Comparison of ENCODE assay signal across 24 mouse cellular contexts in the genomic region with DNA sequence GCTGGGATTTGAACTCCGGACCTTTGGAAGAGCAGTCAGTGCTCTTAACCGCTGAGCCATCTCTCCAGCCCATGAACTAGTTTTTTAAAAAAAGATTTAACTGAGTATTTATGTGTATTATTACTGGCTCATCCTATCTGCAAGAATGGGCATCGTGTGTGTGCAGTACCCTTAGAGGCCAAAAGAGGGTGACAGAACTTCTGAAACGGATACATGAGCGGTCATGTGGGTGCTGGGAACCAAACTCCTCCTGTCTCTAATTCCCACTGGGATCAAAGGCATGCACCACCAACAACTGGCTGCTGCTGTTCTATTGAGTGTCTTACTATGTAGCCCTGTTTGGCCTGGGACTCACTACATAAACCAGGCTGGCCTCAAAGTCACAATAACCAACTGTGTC. TPM values are rescaled to one million over a fixed set of nuclear protein-coding genes. Genes with fewer than 3 reads are reported as not detected.
DNase-seq lines count a peak whose midpoint lies in the region; ATAC-seq and TF ChIP-seq lines count a peak whose summit lies in the region.
"Had no signal": no experiment of that assay in that cellular context is flagged by ENCODE, and none has a peak within 500 bp of the region (broad histone marks: within the 10 kb centered on the region; RNA-seq: fewer than 3 reads in every experiment).

No protein-coding gene starts in this region.

- no peak for TF ChIP-seq POLR2A in MEL (IDR thresholded peaks at IDR 0.05; ENCODE audit: control insufficient read depth in 1 of 2, insufficient read depth in 1 of 2, low read depth in 1 of 2, low read length in 2 of 2, poor library complexity in 1 of 2)

- WGBS in kidney, postnatal 0 days, result 84% methylated on average over 5 of the region's 5 CpGs
- WGBS in kidney, embryonic 14.5 days, result 80% methylated on average over 5 of the region's 5 CpGs
- 84% methylated on average over 5 of the region's 5 CpGs for WGBS in midbrain, postnatal 0 days
- WGBS in midbrain, embryonic 14.5 days, result 81% methylated on average over 5 of the region's 5 CpGs

- peaks cover 22% of the 10 kb centered on the region for H3K79me2 ChIP-seq in MEL (ENCODE audit: control insufficient read depth, insufficient read depth, low read length, poor library complexity)

- TF ChIP-seq CTCF in kidney, postnatal 0 days (IDR thresholded peaks at IDR 0.05; ENCODE audit: low read depth), result 0 out of 2 replicates have a peak, but pooled peaks have one; percentile 4
- 0 out of 2 replicates have a peak, but pooled peaks have one; percentile 20 for TF ChIP-seq CTCF in midbrain, postnatal 0 days (IDR thresholded peaks at IDR 0.05)
- TF ChIP-seq CTCF in MEL (IDR thresholded peaks at IDR 0.05 in 2 of 3, conservative IDR thresholded peaks at IDR 0.05 in 1 of 3; ENCODE audit: control insufficient read depth in 1 of 3, insufficient read depth in 1 of 3, low read depth in 2 of 3, low read length in 3 of 3, poor library complexity in 1 of 3, severe bottlenecking in 1 of 3), result peak; percentile 17 to 45 (median 26); a peak in 3 of 6 replicates

- H3K27ac ChIP-seq in kidney, postnatal 0 days, result no peak overlapping the region
- H3K27ac ChIP-seq in kidney, embryonic 14.5 days (ENCODE audit: low read depth, low read length), result no peak overlapping the region
- no peak overlapping the region for H3K27ac ChIP-seq in midbrain, postnatal 0 days (ENCODE audit: low read depth, low read length)
- H3K27ac ChIP-seq in midbrain, embryonic 14.5 days (replicated peaks; ENCODE audit: low read depth, low read length), result no peak overlapping the region
- H3K27ac ChIP-seq in MEL (ENCODE audit: control insufficient read depth, low read depth, low read length), result no peak overlapping the region
- H3K27ac ChIP-seq: forebrain, embryonic 10.5 days; hindbrain, embryonic 13.5 days; limb, embryonic 15.5 days; midbrain, embryonic 12.5 days had no signal

- DNase-seq in kidney, postnatal 0 days (ENCODE audit: low spot score), result no peak
- DNase-seq in midbrain, postnatal 0 days (ENCODE audit: low spot score), result no peak
- no peak for DNase-seq in midbrain, embryonic 14.5 days
- DNase-seq in MEL (ENCODE audit: low read depth, low spot score), result peak; percentile 51
- peak; percentile 33 for DNase-seq in induced T-regulatory cell, adult 2 months (ENCODE audit: low read depth)
- DNase-seq in urinary bladder, postnatal 36 days (ENCODE audit: low spot score in 2 of 2), result no peak
- no peak for DNase-seq in urinary bladder, adult 2 months (ENCODE audit: low spot score)
- DNase-seq: adrenal gland, postnatal 25 days; cerebellum, adult 11 months; cerebellum, postnatal 14 days; forebrain, postnatal 0 days; gastrocnemius, postnatal 36 days; heart, postnatal 36 days; kidney, adult 8-10 months; kidney, postnatal 36 days; left cerebral cortex, postnatal 4 days; lung, adult 18-20 months; thymus, adult 18-20 months had no signal

- H3K27me3 ChIP-seq in kidney, postnatal 0 days (ENCODE audit: insufficient read depth, low read length), result no peaks in the 10 kb centered on the region
- no peaks in the 10 kb centered on the region for H3K27me3 ChIP-seq in kidney, embryonic 14.5 days (ENCODE audit: control insufficient read depth, insufficient read depth, low read length)
- no peaks in the 10 kb centered on the region for H3K27me3 ChIP-seq in midbrain, postnatal 0 days (ENCODE audit: insufficient read depth, low read length)
- H3K27me3 ChIP-seq in midbrain, embryonic 14.5 days (ENCODE audit: control insufficient read depth, insufficient read depth, low read length), result no peaks in the 10 kb centered on the region
- no peaks in the 10 kb centered on the region for H3K27me3 ChIP-seq in MEL (ENCODE audit: control insufficient read depth in 1 of 2, insufficient read depth in 2 of 2, low read length in 2 of 2)
- H3K27me3 ChIP-seq: hindbrain, embryonic 13.5 days; limb, embryonic 15.5 days; midbrain, embryonic 12.5 days had no signal

- TF ChIP-seq RAD21 in MEL (IDR thresholded peaks at IDR 0.05; ENCODE audit: low read depth, low read length), result peak; percentile 33

- no peak for TF ChIP-seq EP300 in MEL (IDR thresholded peaks at IDR 0.05; ENCODE audit: low read depth in 1 of 2, low read length in 2 of 2)

- no peak overlapping the region for H3K4me2 ChIP-seq in kidney, postnatal 0 days (ENCODE audit: low read length)
- no peak overlapping the region for H3K4me2 ChIP-seq in kidney, embryonic 14.5 days (replicated peaks; ENCODE audit: low read depth, low read length)
- no peak overlapping the region for H3K4me2 ChIP-seq in midbrain, postnatal 0 days (ENCODE audit: low read depth, low read length, poor library complexity, severe bottlenecking)
- H3K4me2 ChIP-seq in midbrain, embryonic 14.5 days (ENCODE audit: low read length), result no peak overlapping the region
- H3K4me2 ChIP-seq: hindbrain, embryonic 13.5 days; limb, embryonic 15.5 days; midbrain, embryonic 12.5 days had no signal

- H3K4me3 ChIP-seq in kidney, postnatal 0 days (replicated peaks; ENCODE audit: low read depth, low read length), result no peak overlapping the region
- no peak overlapping the region for H3K4me3 ChIP-seq in kidney, embryonic 14.5 days (ENCODE audit: low read length)
- no peak overlapping the region for H3K4me3 ChIP-seq in midbrain, postnatal 0 days (ENCODE audit: low read depth, low read length)
- H3K4me3 ChIP-seq in midbrain, embryonic 14.5 days (replicated peaks; ENCODE audit: low read depth, low read length), result no peak overlapping the region
- H3K4me3 ChIP-seq in MEL (ENCODE audit: control insufficient read depth in 1 of 2, insufficient read depth in 1 of 2, low read depth in 2 of 2, low read length in 2 of 2), result no peak overlapping the region
- H3K4me3 ChIP-seq: forebrain, embryonic 10.5 days; hindbrain, embryonic 13.5 days; limb, embryonic 15.5 days; midbrain, embryonic 12.5 days had no signal

- no peaks in the 10 kb centered on the region for H3K36me3 ChIP-seq in kidney, postnatal 0 days (ENCODE audit: insufficient read depth, low read length)
- peaks cover 3% of the 10 kb centered on the region; the same call in 1 of the 2 replicates for H3K36me3 ChIP-seq in kidney, embryonic 14.5 days (ENCODE audit: control insufficient read depth, insufficient read depth, low read length)
- no peaks in the 10 kb centered on the region for H3K36me3 ChIP-seq in midbrain, postnatal 0 days (ENCODE audit: insufficient read depth, low read length)
- H3K36me3 ChIP-seq in midbrain, embryonic 14.5 days (ENCODE audit: control insufficient read depth, insufficient read depth, low read length), result peaks cover 2% of the 10 kb centered on the region
- peaks cover under 1 to 8% of the 10 kb centered on the region in 2 experiments; a peak in 2 of 4 replicates for H3K36me3 ChIP-seq in MEL (ENCODE audit: control insufficient read depth in 1 of 2, insufficient read depth in 2 of 2, low read length in 2 of 2)

- H3K9me3 ChIP-seq in kidney, postnatal 0 days (replicated peaks; ENCODE audit: low read length), result no peaks in the 10 kb centered on the region
- H3K9me3 ChIP-seq in kidney, embryonic 14.5 days (ENCODE audit: control insufficient read depth, low read length), result peaks cover 3% of the 10 kb centered on the region; the same call in 1 of the 2 replicates
- no peaks in the 10 kb centered on the region for H3K9me3 ChIP-seq in midbrain, postnatal 0 days (ENCODE audit: low read length)
- H3K9me3 ChIP-seq in midbrain, embryonic 14.5 days (ENCODE audit: control insufficient read depth, low read length), result no peaks in the 10 kb centered on the region
- no peaks in the 10 kb centered on the region for H3K9me3 ChIP-seq in MEL (replicated peaks; ENCODE audit: insufficient read depth, low read length)
- H3K9me3 ChIP-seq: hindbrain, embryonic 13.5 days; limb, embryonic 15.5 days; midbrain, embryonic 12.5 days had no signal

- ATAC-seq in kidney, postnatal 0 days (replicated peaks; ENCODE audit: low FRiP score, low read depth), result no peak
- ATAC-seq in kidney, embryonic 14.5 days (ENCODE audit: low FRiP score, low TSS enrichment), result no peak
- no peak for ATAC-seq in midbrain, postnatal 0 days (ENCODE audit: low FRiP score)
- ATAC-seq in midbrain, embryonic 14.5 days (ENCODE audit: low FRiP score, low TSS enrichment), result no peak
- ATAC-seq: forebrain, postnatal 0 days; inflammation-experienced regulatory T-cells, adult 6 months had no signal

- H3K4me1 ChIP-seq in kidney, postnatal 0 days (replicated peaks; ENCODE audit: insufficient read depth, low read length), result peaks cover 14% of the 10 kb centered on the region
- H3K4me1 ChIP-seq in kidney, embryonic 14.5 days (ENCODE audit: control insufficient read depth, insufficient read depth, low read length), result peaks cover 6% of the 10 kb centered on the region; the same call in 1 of the 2 replicates
- peaks cover 4% of the 10 kb centered on the region; the same call in 1 of the 2 replicates for H3K4me1 ChIP-seq in midbrain, postnatal 0 days (ENCODE audit: insufficient read depth, low read length)
- H3K4me1 ChIP-seq in midbrain, embryonic 14.5 days (ENCODE audit: control insufficient read depth, insufficient read depth, low read length), result peaks cover 12% of the 10 kb centered on the region
- H3K4me1 ChIP-seq in MEL (ENCODE audit: control insufficient read depth in 1 of 2, insufficient read depth in 2 of 2, low read length in 2 of 2), result peaks cover 4 to 7% of the 10 kb centered on the region in 2 experiments; a peak in 3 of 4 replicates

- H3K9ac ChIP-seq in kidney, postnatal 0 days (ENCODE audit: low read depth, low read length), result no peak overlapping the region
- H3K9ac ChIP-seq in kidney, embryonic 14.5 days (ENCODE audit: low read depth, low read length), result no peak overlapping the region
- no peak overlapping the region for H3K9ac ChIP-seq in midbrain, postnatal 0 days (replicated peaks; ENCODE audit: low read length, poor library complexity, severe bottlenecking)
- no peak overlapping the region for H3K9ac ChIP-seq in midbrain, embryonic 14.5 days (replicated peaks; ENCODE audit: low read length)
- H3K9ac ChIP-seq in MEL (ENCODE audit: control insufficient read depth, low read depth, low read length, poor library complexity, severe bottlenecking), result no peak overlapping the region
- H3K9ac ChIP-seq: forebrain, postnatal 0 days; hindbrain, embryonic 13.5 days; limb, embryonic 15.5 days; midbrain, embryonic 12.5 days had no signal

RNA-seq across cellular contexts. Expression of a gene that starts 2.6 kb away (rescaled TPM):
- polyA plus RNA-seq in kidney, postnatal 0 days (2015; fragmentation: Nextera tagmentation; extraction: Ambion mirVana), result 1,591 and 1,635 TPM in 2 replicates
- polyA plus RNA-seq in kidney, embryonic 14.5 days (2014; fragmentation: Nextera tagmentation; extraction: Ambion mirVana), result 911 and 1,119 TPM in 2 replicates
- total RNA-seq in midbrain, postnatal 0 days (2014; rRNA removed), result 1,189 and 1,342 TPM in 2 replicates
- 1,504 and 1,624 TPM in 2 replicates for polyA plus RNA-seq in midbrain, postnatal 0 days (2015; fragmentation: Nextera tagmentation; extraction: Ambion mirVana)
- 938 and 1,310 TPM in 2 replicates for polyA plus RNA-seq in midbrain, embryonic 14.5 days (2014; fragmentation: Nextera tagmentation; extraction: Ambion mirVana)
- 725 and 749 TPM in 2 replicates for total RNA-seq in MEL (2012; rRNA removed)
- polyA plus RNA-seq in MEL (2012; ENCODE audit: insufficient read depth in 1 of 2, insufficient read length in 2 of 2, low read depth in 1 of 2, low replicate concordance in 2 of 2, missing spikeins in 1 of 2), result 1,000 to 10,000 TPM in 1 of 2 experiments, 100 to 1,000 TPM in 1; 328 to 1,215 TPM
- polyA plus RNA-seq in urinary bladder, adult 2 months (2012; rRNA removed), result 940 and 1,078 TPM in 2 replicates

RNA-seq across cellular contexts. Expression of a gene that starts 10.3 kb away (rescaled TPM):
- 58.7 and 59.0 TPM in 2 replicates for polyA plus RNA-seq in kidney, postnatal 0 days (2015; fragmentation: Nextera tagmentation; extraction: Ambion mirVana)
- 56.2 and 62.2 TPM in 2 replicates for polyA plus RNA-seq in kidney, embryonic 14.5 days (2014; fragmentation: Nextera tagmentation; extraction: Ambion mirVana)
- total RNA-seq in midbrain, postnatal 0 days (2014; rRNA removed), result 10.7 and 16.9 TPM in 2 replicates
- 53.8 and 54.5 TPM in 2 replicates for polyA plus RNA-seq in midbrain, postnatal 0 days (2015; fragmentation: Nextera tagmentation; extraction: Ambion mirVana)
- 48.4 and 50.1 TPM in 2 replicates for polyA plus RNA-seq in midbrain, embryonic 14.5 days (2014; fragmentation: Nextera tagmentation; extraction: Ambion mirVana)
- total RNA-seq in MEL (2012; rRNA removed), result 50.8 and 63.2 TPM in 2 replicates
- polyA plus RNA-seq in MEL (2012; ENCODE audit: insufficient read depth in 1 of 2, insufficient read length in 2 of 2, low read depth in 1 of 2, low replicate concordance in 2 of 2, missing spikeins in 1 of 2), result 10 to 100 TPM in 1 of 2 experiments, not detected in 1; 59.2 TPM
- 47.5 and 63.9 TPM in 2 replicates for polyA plus RNA-seq in urinary bladder, adult 2 months (2012; rRNA removed)

RNA-seq across cellular contexts. Expression of a gene that starts 10.4 kb away (rescaled TPM):
- 19.8 and 20.8 TPM in 2 replicates for polyA plus RNA-seq in kidney, postnatal 0 days (2015; fragmentation: Nextera tagmentation; extraction: Ambion mirVana)
- 35.8 and 36.9 TPM in 2 replicates for polyA plus RNA-seq in kidney, embryonic 14.5 days (2014; fragmentation: Nextera tagmentation; extraction: Ambion mirVana)
- total RNA-seq in midbrain, postnatal 0 days (2014; rRNA removed), result 17.6 and 27.8 TPM in 2 replicates
- 39.2 and 42.4 TPM in 2 replicates for polyA plus RNA-seq in midbrain, postnatal 0 days (2015; fragmentation: Nextera tagmentation; extraction: Ambion mirVana)
- 38.2 and 43.4 TPM in 2 replicates for polyA plus RNA-seq in midbrain, embryonic 14.5 days (2014; fragmentation: Nextera tagmentation; extraction: Ambion mirVana)
- total RNA-seq in MEL (2012; rRNA removed), result 6.3 and 6.5 TPM in 2 replicates
- 10 to 100 TPM in 1 of 2 experiments, not detected in 1; 32.2 TPM for polyA plus RNA-seq in MEL (2012; ENCODE audit: insufficient read depth in 1 of 2, insufficient read length in 2 of 2, low read depth in 1 of 2, low replicate concordance in 2 of 2, missing spikeins in 1 of 2)
- 13.6 and 18.0 TPM in 2 replicates for polyA plus RNA-seq in urinary bladder, adult 2 months (2012; rRNA removed)

RNA-seq across cellular contexts. Expression of a gene that starts 24.4 kb away (rescaled TPM):
- 234 and 251 TPM in 2 replicates for polyA plus RNA-seq in kidney, postnatal 0 days (2015; fragmentation: Nextera tagmentation; extraction: Ambion mirVana)
- polyA plus RNA-seq in kidney, embryonic 14.5 days (2014; fragmentation: Nextera tagmentation; extraction: Ambion mirVana), result 320 and 334 TPM in 2 replicates
- 44.1 and 45.5 TPM in 2 replicates for total RNA-seq in midbrain, postnatal 0 days (2014; rRNA removed)
- 88.0 and 93.8 TPM in 2 replicates for polyA plus RNA-seq in midbrain, postnatal 0 days (2015; fragmentation: Nextera tagmentation; extraction: Ambion mirVana)
- polyA plus RNA-seq in midbrain, embryonic 14.5 days (2014; fragmentation: Nextera tagmentation; extraction: Ambion mirVana), result 132 and 150 TPM in 2 replicates
- 80.0 and 98.0 TPM in 2 replicates for total RNA-seq in MEL (2012; rRNA removed)
- polyA plus RNA-seq in MEL (2012; ENCODE audit: insufficient read depth in 1 of 2, insufficient read length in 2 of 2, low read depth in 1 of 2, low replicate concordance in 2 of 2, missing spikeins in 1 of 2), result 100 to 1,000 TPM in 1 of 2 experiments, not detected in 1; 170 TPM
- 56.7 and 60.4 TPM in 2 replicates for polyA plus RNA-seq in urinary bladder, adult 2 months (2012; rRNA removed)

RNA-seq across cellular contexts. Expression of a gene that starts 50.5 kb away (rescaled TPM):
- polyA plus RNA-seq in kidney, postnatal 0 days (2015; fragmentation: Nextera tagmentation; extraction: Ambion mirVana), result 1,395 and 1,475 TPM in 2 replicates
- 1,720 and 2,039 TPM in 2 replicates for polyA plus RNA-seq in kidney, embryonic 14.5 days (2014; fragmentation: Nextera tagmentation; extraction: Ambion mirVana)
- total RNA-seq in midbrain, postnatal 0 days (2014; rRNA removed), result 196 and 214 TPM in 2 replicates
- 893 and 930 TPM in 2 replicates for polyA plus RNA-seq in midbrain, postnatal 0 days (2015; fragmentation: Nextera tagmentation; extraction: Ambion mirVana)
- 1,201 and 1,312 TPM in 2 replicates for polyA plus RNA-seq in midbrain, embryonic 14.5 days (2014; fragmentation: Nextera tagmentation; extraction: Ambion mirVana)
- 714 and 736 TPM in 2 replicates for total RNA-seq in MEL (2012; rRNA removed)
- polyA plus RNA-seq in MEL (2012; ENCODE audit: insufficient read depth in 1 of 2, insufficient read length in 2 of 2, low read depth in 1 of 2, low replicate concordance in 2 of 2, missing spikeins in 1 of 2), result 100 to 1,000 TPM; 561 to 740 TPM
- polyA plus RNA-seq in urinary bladder, adult 2 months (2012; rRNA removed), result 565 and 747 TPM in 2 replicates

Comparison
In these comparisons a context has a peak if more than half of its experiments do, and no peak if none do; other contexts are left out.
1. DNase-seq: peak in MEL (single experiment) and induced T-regulatory cell, adult 2 months (single experiment); none in kidney, postnatal 0 days (single experiment), midbrain, postnatal 0 days (single experiment), midbrain, embryonic 14.5 days (single experiment), urinary bladder, postnatal 36 days (0 of 2) and urinary bladder, adult 2 months (single experiment).
2. Peak in every context shown above with its lines, with median percentiles within 50 percentile points of each other: CTCF ChIP-seq.